Mouse (Mus musculus) intestine, embryonic 15.5 days (tissue): ENCODE results near the gene Abhd12. TPM values are rescaled to one million over a fixed set of nuclear protein-coding genes. Genes with fewer than 3 reads are reported as not detected.
A peak's percentile ranks its signal among the peaks of the same experiment; 100 is the strongest.
"Not testable (repeated sequence)": the region's sequence is repeated elsewhere in the genome, so short reads cannot be mapped to it uniquely, and the experiment has no call there.

Experiments used
- ATAC-seq: fragments of 200-750 bp; cut with Nextera tagmentation; 2 replicates; pipeline ENCODE4 v1.8.0; 2017; ENCODE audit warnings: moderate TSS enrichment, moderate library complexity
- H3K27ac ChIP-seq: fragments of 300-500 bp; sonication (generic); 2 replicates; pipeline ENCODE4 v1.5.1; 2015; ENCODE audit warnings: mild to moderate bottlenecking, inconsistent platforms
- H3K27me3 ChIP-seq: fragments of 300-500 bp; sonication (generic); replicated peaks from 2 replicates; pipeline ENCODE4 v1.6.1; 2015; ENCODE audit warnings: inconsistent platforms
- H3K36me3 ChIP-seq: fragments of 300-500 bp; sonication (generic); 2 replicates; pipeline ENCODE4 v1.6.1; 2015; ENCODE audit warnings: inconsistent platforms
- H3K4me1 ChIP-seq: fragments of 300-500 bp; sonication (generic); replicated peaks from 2 replicates; pipeline ENCODE4 v1.6.1; 2015; ENCODE audit warnings: inconsistent platforms
- H3K4me2 ChIP-seq: fragments of 300-500 bp; sonication (generic); replicated peaks from 2 replicates; pipeline ENCODE4 v1.6.1; 2015; ENCODE audit warnings: mild to moderate bottlenecking, inconsistent platforms
- H3K4me3 ChIP-seq: fragments of 300-500 bp; sonication (generic); replicated peaks from 2 replicates; pipeline ENCODE4 v1.5.1; 2015; ENCODE audit warnings: inconsistent platforms
- H3K9ac ChIP-seq: fragments of 300-500 bp; sonication (generic); 2 replicates; pipeline ENCODE4 v1.6.1; 2015; ENCODE audit warnings: inconsistent platforms
- H3K9me3 ChIP-seq: fragments of 300-500 bp; sonication (generic); 2 replicates; pipeline ENCODE4 v1.6.1; 2016; ENCODE audit warnings: inconsistent platforms
- WGBS: fragments of 180-500 bp; shearing (Covaris S2); methylation state at CpG from one replicate; pipeline ENCODE4 v1.1.7; 2015; 5-methylcytosine and 5-hydroxymethylcytosine counted together
- polyA plus RNA-seq: library from polyadenylated mRNA; unstranded; fragments of >200 nt; fragmentation: Nextera tagmentation; extraction: Ambion mirVana; gene quantifications from 2 replicates; pipeline ENCODE4 v1.2.1, GENCODE M21; 2015

Abhd12 gene
- 52.5 and 53.3 TPM in 2 replicates for polyA plus RNA-seq

DNA sequence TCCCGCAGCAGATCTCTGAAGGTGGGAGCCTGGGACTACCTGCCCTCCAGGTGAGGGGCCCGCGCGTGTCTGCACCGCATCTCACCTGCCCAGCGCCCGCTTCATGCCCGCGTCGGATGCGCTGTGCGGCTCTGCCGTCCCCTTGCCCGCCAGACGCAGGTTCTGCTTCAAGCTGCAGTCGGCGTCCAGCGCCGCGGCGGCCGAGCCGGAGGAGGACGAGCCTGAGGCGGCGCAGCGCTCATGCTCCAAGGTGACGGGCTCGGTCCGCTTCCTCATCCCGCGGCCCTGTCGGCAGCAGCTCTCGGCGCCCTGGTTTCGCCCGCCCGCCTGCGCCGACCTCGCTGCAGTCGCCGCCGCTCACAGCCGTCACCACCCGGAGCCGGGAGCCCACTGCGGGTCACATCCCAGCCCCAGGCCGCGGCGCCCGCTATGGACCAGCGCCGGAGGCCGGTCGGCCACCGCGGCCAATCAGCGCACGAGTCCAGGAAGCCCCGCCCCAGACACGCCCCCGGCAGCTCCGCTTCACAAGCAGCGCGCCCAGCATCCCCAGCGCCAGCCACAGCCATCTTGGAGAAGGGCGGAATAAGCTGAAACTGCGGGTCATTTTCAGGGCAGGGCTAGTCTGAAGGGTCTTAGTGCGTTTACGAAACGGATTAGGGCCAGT lies at the start of gene Abhd12:
Abhd12 (minus strand) TSS at position 470 of the 664 bp plus-strand sequence.
- ATAC-seq = peak; percentile 97
- WGBS = under 1% methylated on average over 72 of the region's 72 CpGs

DNA sequence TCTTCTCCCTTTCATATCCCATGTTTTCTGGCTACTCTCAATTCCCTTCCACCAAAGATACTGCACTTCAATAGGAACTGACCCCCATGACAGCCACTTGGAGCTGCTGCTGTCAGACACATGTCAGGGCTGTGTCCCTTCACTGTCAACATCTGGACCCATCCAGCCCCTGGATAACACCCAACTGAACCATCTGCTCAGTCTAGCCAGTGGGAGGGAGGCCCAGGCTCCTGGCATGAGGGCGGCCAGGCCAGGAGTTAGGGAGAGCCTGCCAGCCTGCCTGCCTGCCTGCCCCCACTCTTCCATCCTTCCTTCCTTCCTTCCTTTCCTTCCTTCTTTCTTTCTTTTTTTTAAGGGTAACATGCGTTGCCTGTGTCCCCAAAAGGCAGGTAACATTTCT lies 46.7 kb upstream of the Abhd12 start:
- Histone ChIP-seq H3K27me3 (no peaks in the 10 kb centered on the region), H3K4me3 (no peak overlapping the region), H3K4me2 (no peak overlapping the region), H3K27ac (no peak overlapping the region), H3K36me3 (no peaks in the 10 kb centered on the region; the same call in 1 of the 2 replicates), H3K9me3 (no peaks in the 10 kb centered on the region), H3K4me1 (no peaks in the 10 kb centered on the region), H3K9ac (no peak overlapping the region)
- WGBS = 80% methylated on average over 2 of the region's 2 CpGs
- ATAC-seq = no peak

More for the DNA sequence above, at the start of gene Abhd12:
- peak within 1 kb of the TSS; percentile 88 for H3K9ac ChIP-seq
- H3K27ac ChIP-seq = peak within 1 kb of the TSS; percentile 89
- no peaks in the 10 kb centered on the region for H3K4me1 ChIP-seq
- peak within 1 kb of the TSS; percentile 90 for H3K4me3 ChIP-seq
- H3K36me3 ChIP-seq = no peaks in the 10 kb centered on the region
- H3K4me2 ChIP-seq = peak within 1 kb of the TSS; percentile 91
- H3K27me3 ChIP-seq = no peaks in the 10 kb centered on the region
- no peaks in the 10 kb centered on the region for H3K9me3 ChIP-seq

DNA sequence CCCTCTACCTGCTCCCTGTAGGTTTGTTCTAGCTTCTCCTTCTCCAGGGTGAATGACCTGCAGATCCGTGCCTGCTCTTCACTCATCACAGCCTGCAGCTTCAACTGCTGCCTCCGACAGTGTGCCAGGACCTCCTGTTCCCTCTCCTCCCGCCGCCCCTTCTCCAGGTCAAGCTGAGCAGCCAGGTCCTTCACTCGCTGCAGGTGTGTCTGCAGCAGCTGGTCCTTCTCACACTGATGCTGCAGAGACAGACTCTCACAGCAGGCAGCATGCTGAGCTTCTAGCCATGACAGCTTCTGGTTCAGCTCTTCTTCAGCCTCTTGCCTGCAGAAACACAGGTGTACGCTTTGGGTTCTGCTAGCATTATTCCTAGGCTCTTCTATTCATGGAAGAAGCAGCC lies 45.5 kb upstream of the Abhd12 start:
- 90% methylated on average over 6 of the region's 6 CpGs for WGBS
- Histone ChIP-seq H3K4me1 (no peaks in the 10 kb centered on the region), H3K9me3 (no peaks in the 10 kb centered on the region), H3K36me3 (no peaks in the 10 kb centered on the region; the same call in 1 of the 2 replicates), H3K27ac (no peak overlapping the region), H3K4me2 (no peak overlapping the region), H3K4me3 (no peak overlapping the region), H3K27me3 (no peaks in the 10 kb centered on the region), H3K9ac (no peak overlapping the region)
- no peak for ATAC-seq

DNA sequence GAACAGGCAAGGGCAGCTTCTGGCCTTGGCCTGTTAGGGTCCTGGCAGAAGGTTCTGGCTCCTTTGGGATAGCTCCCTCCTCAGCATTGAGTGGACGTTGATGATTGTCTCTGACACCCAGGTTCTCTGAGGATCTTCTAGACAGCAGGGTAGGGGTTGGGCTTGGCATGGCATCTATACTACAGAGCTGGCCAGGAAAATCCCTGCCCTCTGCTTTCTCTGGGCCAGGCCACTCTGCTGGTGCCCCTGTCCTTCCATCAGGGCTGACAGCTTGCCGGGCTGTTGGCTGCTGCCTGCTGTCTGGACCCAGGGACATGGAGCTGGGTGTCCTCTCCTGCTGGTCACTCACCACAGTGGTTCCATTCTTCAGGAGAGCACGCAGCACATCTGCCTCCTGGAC lies 45.1 kb upstream of the Abhd12 start:
- H3K4me3 ChIP-seq = no peak overlapping the region
- no peak overlapping the region for H3K27ac ChIP-seq
- no peaks in the 10 kb centered on the region for H3K9me3 ChIP-seq
- WGBS = 90% methylated on average over 3 of the region's 3 CpGs
- no peaks in the 10 kb centered on the region; the same call in 1 of the 2 replicates for H3K36me3 ChIP-seq
- H3K4me1 ChIP-seq = no peaks in the 10 kb centered on the region
- no peak overlapping the region for H3K9ac ChIP-seq
- no peaks in the 10 kb centered on the region for H3K27me3 ChIP-seq
- H3K4me2 ChIP-seq = no peak overlapping the region
- ATAC-seq = no peak

DNA sequence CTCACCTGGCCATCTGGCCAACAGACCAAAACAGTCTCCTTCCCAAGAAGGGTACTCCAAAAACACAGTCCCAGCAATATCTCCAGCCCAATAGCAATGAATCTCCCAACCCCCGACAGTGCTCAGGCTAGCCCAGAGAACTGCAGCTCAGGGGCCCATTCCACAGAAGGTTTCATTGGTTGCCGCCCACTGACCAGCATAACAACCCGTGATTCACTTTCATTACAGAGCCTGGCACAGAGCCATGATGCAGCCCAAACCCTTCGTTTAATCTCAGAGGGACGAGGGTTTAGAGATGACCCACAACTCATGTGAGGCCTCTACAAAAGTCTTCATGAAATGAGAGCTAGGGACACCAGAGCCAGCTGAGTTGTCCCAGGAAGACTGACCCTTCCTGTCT lies 44.2 kb upstream of the Abhd12 start:
- no peak overlapping the region for H3K4me2 ChIP-seq
- H3K27me3 ChIP-seq = no peaks in the 10 kb centered on the region
- H3K9me3 ChIP-seq = no peaks in the 10 kb centered on the region
- no peak overlapping the region for H3K4me3 ChIP-seq
- no peak overlapping the region for H3K27ac ChIP-seq
- H3K36me3 ChIP-seq = no peaks in the 10 kb centered on the region; the same call in 1 of the 2 replicates
- ATAC-seq = no peak
- no peaks in the 10 kb centered on the region for H3K4me1 ChIP-seq
- WGBS = 86% methylated on average over 5 of the region's 5 CpGs
- H3K9ac ChIP-seq = no peak overlapping the region

DNA sequence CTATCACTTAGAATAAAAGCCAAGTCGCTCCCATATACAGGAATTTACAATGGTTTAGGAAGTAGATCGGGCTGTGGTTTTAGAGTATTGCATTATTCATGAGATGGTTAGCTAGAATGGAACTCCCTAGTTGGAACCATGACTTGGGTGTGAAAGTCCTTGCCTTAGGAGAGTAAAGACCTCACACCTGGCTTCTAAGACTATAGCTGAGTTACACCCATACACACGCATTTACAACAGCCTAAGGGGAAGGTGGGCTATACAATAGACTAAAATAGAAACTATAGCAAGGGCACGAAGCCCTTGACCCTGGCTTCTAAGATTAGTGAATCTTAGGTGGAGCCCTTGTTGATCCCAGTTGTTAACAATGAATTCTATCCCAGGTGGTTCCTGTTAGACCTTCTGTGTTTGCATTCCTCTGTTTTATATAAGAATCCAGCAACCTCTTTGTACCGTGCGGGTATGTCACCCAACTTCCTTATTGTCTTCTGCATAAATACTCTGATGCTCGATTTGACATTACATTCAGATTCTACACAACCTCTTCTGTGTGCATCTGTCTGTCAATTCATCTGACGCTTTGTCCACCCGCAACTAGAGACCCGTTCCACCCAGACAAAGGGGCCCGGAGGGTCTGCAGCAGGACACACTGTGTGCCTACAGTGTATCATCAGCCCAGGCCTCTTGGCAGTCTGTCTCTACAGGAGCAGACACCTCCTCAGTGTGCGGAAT lies 43.5 kb upstream of the Abhd12 start:
- H3K27ac ChIP-seq, H3K4me1 ChIP-seq, H3K9me3 ChIP-seq, H3K9ac ChIP-seq, H3K4me3 ChIP-seq, H3K36me3 ChIP-seq, ATAC-seq, H3K27me3 ChIP-seq, H3K4me2 ChIP-seq: not testable (repeated sequence)
- 87% methylated on average over 12 of the region's 12 CpGs for WGBS

DNA sequence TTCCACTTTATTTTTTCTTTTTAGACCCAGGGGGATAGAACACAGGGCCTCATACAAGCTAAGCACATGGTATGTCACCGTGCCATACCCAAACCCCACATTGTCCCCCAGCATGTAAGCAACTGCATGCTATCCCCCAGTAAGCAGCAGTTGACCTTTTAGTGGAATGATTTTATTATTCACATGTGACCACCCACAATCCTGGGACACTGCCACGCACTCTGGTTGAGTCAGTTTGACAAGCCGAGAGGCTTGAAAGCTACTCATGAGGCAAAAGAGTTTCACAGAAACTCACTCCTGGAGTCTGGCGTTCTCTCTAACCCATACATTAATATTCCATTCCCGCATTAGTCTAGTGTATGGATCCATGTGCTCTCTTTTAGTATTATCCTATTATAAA lies 42.8 kb upstream of the Abhd12 start:
- not testable (repeated sequence) for ATAC-seq, H3K9ac ChIP-seq, H3K4me1 ChIP-seq, H3K27ac ChIP-seq, H3K4me3 ChIP-seq, H3K27me3 ChIP-seq, H3K36me3 ChIP-seq, H3K4me2 ChIP-seq, H3K9me3 ChIP-seq
- WGBS = 93% methylated on average over 5 of the region's 5 CpGs

DNA sequence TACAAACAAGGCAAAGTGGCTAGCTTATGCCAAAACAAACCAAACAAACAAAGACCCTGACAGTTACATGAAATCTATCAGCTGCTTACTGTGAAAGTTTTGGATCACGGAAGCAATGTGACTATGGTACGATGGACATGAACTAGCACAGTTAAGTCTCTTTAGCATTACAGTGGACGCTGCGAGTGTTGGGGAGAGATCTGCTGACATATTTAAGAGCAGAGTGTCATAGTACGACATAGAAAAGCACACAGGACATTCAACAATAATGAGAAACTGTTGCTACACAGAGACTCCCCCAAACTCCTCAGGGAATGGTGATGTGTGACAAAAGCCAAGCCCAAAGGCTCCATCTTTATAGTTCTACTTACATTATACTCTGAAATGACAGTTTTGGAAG lies 39.5 kb upstream of the Abhd12 start:
- no peak overlapping the region for H3K9ac ChIP-seq
- WGBS = 88% methylated on average over 5 of the region's 5 CpGs
- no peaks in the 10 kb centered on the region for H3K27me3 ChIP-seq
- no peaks in the 10 kb centered on the region for H3K36me3 ChIP-seq
- H3K4me3 ChIP-seq = no peak overlapping the region
- H3K4me1 ChIP-seq = no peaks in the 10 kb centered on the region
- no peaks in the 10 kb centered on the region for H3K9me3 ChIP-seq
- H3K27ac ChIP-seq = no peak overlapping the region
- no peak overlapping the region for H3K4me2 ChIP-seq
- ATAC-seq = no peak

DNA sequence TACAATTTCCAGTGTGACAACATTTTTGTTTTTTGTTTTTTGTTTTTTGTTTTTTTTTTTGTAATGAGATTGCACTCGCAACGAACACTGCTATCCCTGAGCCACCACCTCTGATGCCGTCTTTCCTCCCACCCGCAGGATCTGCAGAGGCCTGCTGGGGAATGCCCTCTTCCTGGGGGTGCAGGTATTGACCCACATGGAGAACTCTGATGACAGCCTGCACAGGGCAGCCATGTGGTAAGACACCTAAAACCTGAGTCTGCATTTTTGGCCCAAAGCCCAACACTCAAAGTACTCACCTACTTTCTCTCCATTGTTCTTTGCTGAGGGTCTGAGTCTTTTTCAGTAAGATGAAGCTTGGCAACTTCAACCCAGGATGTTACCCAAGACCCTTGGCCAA lies 30.1 kb upstream of the Abhd12 start:
- no peaks in the 10 kb centered on the region for H3K27me3 ChIP-seq
- H3K4me2 ChIP-seq = no peak overlapping the region
- no peak overlapping the region for H3K27ac ChIP-seq
- 92% methylated on average over 4 of the region's 4 CpGs for WGBS
- no peaks in the 10 kb centered on the region for H3K9me3 ChIP-seq
- ATAC-seq = no peak
- no peaks in the 10 kb centered on the region for H3K4me1 ChIP-seq
- no peak overlapping the region for H3K9ac ChIP-seq
- H3K36me3 ChIP-seq = peaks cover 10% of the 10 kb centered on the region; the same call in 1 of the 2 replicates
- no peak overlapping the region for H3K4me3 ChIP-seq

DNA sequence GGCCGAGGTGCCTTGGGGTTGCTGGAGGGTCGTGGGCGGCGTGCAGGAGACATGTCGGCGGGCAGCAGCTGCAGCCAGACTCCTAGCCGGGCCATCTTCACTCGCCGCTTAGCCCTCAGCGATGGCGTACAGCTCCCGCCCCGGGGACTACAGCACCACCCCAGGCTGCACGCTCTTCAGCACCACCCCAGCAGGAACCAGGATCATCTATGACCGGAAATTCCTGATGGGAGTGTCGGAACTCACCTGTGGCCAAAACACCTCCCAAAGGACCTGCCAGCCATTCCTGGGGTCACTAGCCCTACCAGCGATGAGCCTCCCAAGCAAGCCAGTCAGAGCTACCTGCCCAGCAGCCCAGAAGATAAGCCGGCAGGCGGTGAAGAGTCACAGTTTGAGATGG lies 28.9 kb upstream of the Abhd12 start:
- H3K9ac ChIP-seq = no peak overlapping the region
- H3K36me3 ChIP-seq = peaks cover 10% of the 10 kb centered on the region; the same call in 1 of the 2 replicates
- no peak for ATAC-seq
- no peak overlapping the region for H3K27ac ChIP-seq
- 77% methylated on average over 19 of the region's 19 CpGs for WGBS
- H3K4me2 ChIP-seq = no peak overlapping the region
- H3K9me3 ChIP-seq = no peaks in the 10 kb centered on the region
- H3K4me3 ChIP-seq = no peak overlapping the region
- no peaks in the 10 kb centered on the region for H3K4me1 ChIP-seq
- no peaks in the 10 kb centered on the region for H3K27me3 ChIP-seq

DNA sequence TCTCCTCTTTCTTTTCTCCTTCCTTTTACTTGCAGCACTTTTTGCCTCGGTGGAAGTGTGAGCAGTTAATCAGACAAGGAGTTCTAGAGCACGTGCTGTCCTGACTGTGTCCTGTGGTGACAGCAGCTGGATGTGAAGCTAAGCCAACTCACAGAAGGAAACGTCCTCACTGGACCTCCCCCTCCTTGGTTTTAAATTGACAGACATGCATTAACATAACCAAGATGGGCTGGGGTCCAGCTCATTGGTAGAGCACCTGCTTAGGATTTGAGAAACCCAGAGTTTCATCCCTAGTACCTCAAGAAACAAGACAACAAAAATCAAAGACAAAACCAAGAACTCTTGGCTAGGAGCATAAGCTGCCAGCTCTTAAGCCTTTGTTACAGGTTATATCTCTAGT lies 26.3 kb upstream of the Abhd12 start:
- Histone ChIP-seq H3K4me2 (no peak overlapping the region), H3K36me3 (peaks cover 5% of the 10 kb centered on the region; the same call in 1 of the 2 replicates), H3K27me3 (no peaks in the 10 kb centered on the region), H3K9me3 (no peaks in the 10 kb centered on the region), H3K27ac (no peak overlapping the region), H3K4me3 (no peak overlapping the region), H3K4me1 (no peaks in the 10 kb centered on the region), H3K9ac (no peak overlapping the region)
- ATAC-seq = no peak
- WGBS = 80% methylated on average over 3 of the region's 3 CpGs

DNA sequence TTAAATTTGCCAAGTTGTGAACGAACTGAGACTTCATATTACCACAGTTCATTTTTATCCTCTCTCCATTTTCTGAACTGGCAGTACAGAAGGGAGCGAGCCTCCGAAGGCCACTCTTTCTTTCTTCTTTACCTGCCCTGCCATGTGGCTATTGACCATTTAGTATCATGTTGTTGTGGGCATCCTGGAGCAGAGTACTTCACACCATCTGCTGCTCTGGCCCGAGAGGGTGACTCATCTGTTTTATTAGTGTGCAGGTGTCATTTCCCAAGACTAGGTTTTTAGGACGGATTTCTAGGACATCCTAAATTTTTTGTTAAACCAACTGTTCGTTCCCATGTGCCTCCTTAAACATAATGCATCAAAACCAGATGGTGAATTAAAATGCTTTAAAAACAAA lies 24.6 kb upstream of the Abhd12 start:
- Histone ChIP-seq H3K4me3 (no peak overlapping the region), H3K9me3 (no peaks in the 10 kb centered on the region), H3K27ac (no peak overlapping the region), H3K4me1 (no peaks in the 10 kb centered on the region), H3K27me3 (no peaks in the 10 kb centered on the region), H3K9ac (no peak overlapping the region), H3K4me2 (no peak overlapping the region), H3K36me3 (no peaks in the 10 kb centered on the region)
- ATAC-seq = no peak
- 82% methylated on average over 6 of the region's 6 CpGs for WGBS
